Mouse (Mus musculus) MEL (cell line): ENCODE data around the gene Copz1.

ENCODE experiments used
- CTCF ChIP-seq, 3 experiments: IDR thresholded peaks in 2 of 3; conservative IDR thresholded peaks in 1 of 3; 2 replicates each; pipeline ENCODE4 v1.5.1; 2011 to 2012; ENCODE audit warnings: low read length in 3 of 3, low read depth in 2 of 3, mild to moderate bottlenecking in 2 of 3, improper control_type of control experiment in 1 of 3, inconsistent platforms in 1 of 3, mixed read lengths in 1 of 3, moderate library complexity in 1 of 3; ENCODE audit not compliant: control insufficient read depth in 1 of 3, insufficient read depth in 1 of 3, poor library complexity in 1 of 3, severe bottlenecking in 1 of 3
- NELFE ChIP-seq: IDR thresholded peaks from 2 replicates; pipeline ENCODE4 v1.6.1; 2011; ENCODE audit warnings: low read depth, low read length, improper control_type of control experiment
- POLR2A ChIP-seq, 2 experiments: IDR thresholded peaks; 2 replicates each; pipeline ENCODE4 v1.6.1; 2011 to 2012; ENCODE audit warnings: low read length in 2 of 2, mild to moderate bottlenecking in 2 of 2, control low read depth in 1 of 2, improper control_type of control experiment in 1 of 2, low read depth in 1 of 2, moderate library complexity in 1 of 2; ENCODE audit not compliant: control insufficient read depth in 1 of 2, insufficient read depth in 1 of 2, poor library complexity in 1 of 2
- TBP ChIP-seq: IDR thresholded peaks from 2 replicates; pipeline ENCODE4 v1.8.0; 2011; ENCODE audit warnings: low read depth, low read length, improper control_type of control experiment

DNA sequence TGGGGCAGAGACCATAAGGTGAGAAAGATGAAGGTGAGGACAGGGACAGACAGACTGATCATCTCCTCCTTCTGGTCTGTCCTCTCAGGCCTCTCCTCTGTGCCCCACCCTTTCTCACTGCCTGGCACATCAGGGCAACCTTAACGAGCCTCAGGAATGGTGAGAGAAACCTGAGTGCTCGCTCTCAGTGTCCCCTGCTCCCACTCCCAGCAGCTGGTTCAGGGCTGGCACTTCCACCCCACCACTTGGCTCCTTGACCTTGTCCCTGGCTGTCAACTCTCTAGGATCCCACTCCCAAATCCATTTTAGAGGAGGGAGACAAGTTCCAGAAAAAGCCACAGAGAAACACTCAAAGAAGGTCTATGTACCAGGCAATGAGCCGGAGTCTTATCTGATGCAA is 62.5 kb downstream of the Copz1 start:
- TF ChIP-seq CTCF (IDR thresholded peaks at IDR 0.05 in 2 of 3, conservative IDR thresholded peaks at IDR 0.05 in 1 of 3; ENCODE audit: control insufficient read depth in 1 of 3, insufficient read depth in 1 of 3, low read depth in 2 of 3, low read length in 3 of 3, poor library complexity in 1 of 3, severe bottlenecking in 1 of 3): no peak
- no peak for TF ChIP-seq NELFE
- no peak for TF ChIP-seq POLR2A (IDR thresholded peaks at IDR 0.05; ENCODE audit: control insufficient read depth in 1 of 2, insufficient read depth in 1 of 2, low read depth in 1 of 2, low read length in 2 of 2, poor library complexity in 1 of 2)
- TF ChIP-seq TBP: no peak
